ENCODE assay signal across 8 mouse cellular contexts in the genomic region with DNA sequence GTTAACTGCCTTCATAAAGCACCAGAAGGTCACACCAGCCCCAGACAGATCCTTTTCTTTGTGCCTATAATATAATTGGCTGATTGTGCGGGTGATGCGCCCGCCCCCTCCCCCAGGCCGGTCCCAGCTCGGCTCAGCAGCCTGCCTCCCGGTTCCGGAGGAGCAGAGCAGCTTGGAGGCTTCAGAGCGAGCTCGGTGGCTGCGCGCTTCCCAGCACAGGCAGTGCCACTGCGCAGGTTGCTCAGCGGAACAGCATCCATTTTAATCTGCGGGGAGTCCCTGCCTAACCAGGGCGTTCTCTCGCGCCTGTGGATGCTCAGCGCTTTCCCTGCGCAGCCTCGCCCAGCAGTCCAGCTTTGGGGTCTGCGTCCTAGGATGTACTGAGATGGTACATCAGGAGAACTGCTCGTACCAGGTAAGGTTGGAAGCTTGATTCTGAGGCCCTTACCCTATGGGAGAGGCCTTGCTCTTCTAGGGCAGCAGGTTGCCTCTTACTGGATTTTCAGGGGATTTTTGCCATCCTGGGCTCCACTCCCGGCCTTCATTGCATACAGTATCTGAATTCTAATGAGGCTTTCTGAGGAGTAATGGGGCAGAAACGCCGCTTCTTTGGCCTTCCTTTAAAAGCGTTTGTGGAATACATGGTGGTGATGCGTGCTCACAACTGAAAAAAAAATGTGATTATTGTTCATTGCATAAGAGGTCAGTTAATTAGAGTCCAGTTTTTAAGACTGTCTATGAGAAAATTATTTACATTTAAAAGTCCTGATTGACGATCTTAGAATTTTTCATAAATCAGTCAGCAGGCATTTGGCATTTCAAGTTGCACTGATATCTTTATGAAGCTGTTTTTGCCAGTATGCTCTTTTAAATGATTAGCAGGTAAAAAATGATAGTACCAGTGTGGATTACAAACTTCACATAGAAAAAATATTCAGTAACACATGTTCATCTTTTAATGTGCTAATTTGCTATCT.
DNase-seq lines count a peak whose midpoint lies in the region; ATAC-seq and TF ChIP-seq lines count a peak whose summit lies in the region.

No protein-coding gene starts in this region.

- H3K27me3 ChIP-seq in ES-Bruce4 (ENCODE audit: control insufficient read depth, insufficient read depth, low read length, poor library complexity, severe bottlenecking): no peaks in the 10 kb centered on the region
- no peaks in the 10 kb centered on the region for H3K27me3 ChIP-seq in embryonic facial prominence, embryonic 14.5 days (replicated peaks; ENCODE audit: control insufficient read depth, insufficient read depth, low read length)
- no peaks in the 10 kb centered on the region for H3K27me3 ChIP-seq in hindbrain, embryonic 10.5 days (ENCODE audit: insufficient read depth, poor library complexity, severe bottlenecking)
- H3K27me3 ChIP-seq in stomach, embryonic 15.5 days (replicated peaks): no peaks in the 10 kb centered on the region

- H3K4me3 ChIP-seq in ES-Bruce4 (ENCODE audit: low read depth, low read length): peak overlapping the region; percentile 56
- H3K4me3 ChIP-seq in embryonic facial prominence, embryonic 14.5 days (ENCODE audit: low read depth, low read length): peak overlapping the region; percentile 32
- peak overlapping the region; percentile 56 for H3K4me3 ChIP-seq in hindbrain, embryonic 10.5 days
- H3K4me3 ChIP-seq in left cerebral cortex, adult 2 months: peak overlapping the region; percentile 71
- H3K4me3 ChIP-seq in stomach, embryonic 15.5 days (replicated peaks): peak overlapping the region; percentile 29

- peaks cover 8% of the 10 kb centered on the region for H3K4me1 ChIP-seq in ES-Bruce4 (ENCODE audit: control insufficient read depth, insufficient read depth, low read length)
- peaks cover 15% of the 10 kb centered on the region for H3K4me1 ChIP-seq in embryonic facial prominence, embryonic 14.5 days (ENCODE audit: control insufficient read depth, insufficient read depth, low read length)
- peaks cover 65% of the 10 kb centered on the region for H3K4me1 ChIP-seq in hindbrain, embryonic 10.5 days (replicated peaks)
- peaks cover 20% of the 10 kb centered on the region for H3K4me1 ChIP-seq in stomach, embryonic 15.5 days

- TF ChIP-seq EP300 in ES-Bruce4 (IDR thresholded peaks at IDR 0.05; ENCODE audit: insufficient read depth, low read depth, low read length): no peak

- H3K27ac ChIP-seq in ES-Bruce4 (ENCODE audit: insufficient read depth, low read length): peak overlapping the region; percentile 54
- H3K27ac ChIP-seq in embryonic facial prominence, embryonic 14.5 days (replicated peaks; ENCODE audit: low read depth, low read length): no peak overlapping the region; the same call in 1 of the 2 replicates
- H3K27ac ChIP-seq in hindbrain, embryonic 10.5 days: peak overlapping the region; percentile 91
- H3K27ac ChIP-seq in left cerebral cortex, adult 2 months: peak overlapping the region; percentile 98
- peak overlapping the region; percentile 27; the same call in 1 of the 2 replicates for H3K27ac ChIP-seq in stomach, embryonic 15.5 days

- intact Hi-C loops in left cerebral cortex, adult 2 months (cut with DNase I): loop anchor here (2.0 kb wide), 1 partner anchor 78 kb away; no protein-coding TSS in a partner anchor

- ATAC-seq in embryonic facial prominence, embryonic 14.5 days (ENCODE audit: low read depth): peak; percentile 93
- ATAC-seq in stomach, embryonic 15.5 days (ENCODE audit: insufficient read depth, low FRiP score, low read depth): peak; percentile 49; the same call in 1 of the 2 replicates
- no peak for ATAC-seq in megakaryocyte, adult 5-6 weeks (ENCODE audit: poor library complexity, severe bottlenecking)

- TF ChIP-seq CTCF in ES-Bruce4 (IDR thresholded peaks at IDR 0.05; ENCODE audit: low read depth, low read length): no peak
- TF ChIP-seq CTCF in left cerebral cortex, adult 2 months (IDR thresholded peaks at IDR 0.05): no peak

- peak overlapping the region; percentile 4; the same call in 1 of the 2 replicates for H3K9ac ChIP-seq in ES-Bruce4 (ENCODE audit: low read depth, poor library complexity, severe bottlenecking)
- peak overlapping the region; percentile 53 for H3K9ac ChIP-seq in embryonic facial prominence, embryonic 14.5 days (ENCODE audit: low read depth, low read length)
- no peak overlapping the region for H3K9ac ChIP-seq in stomach, embryonic 15.5 days

- no peak for TF ChIP-seq POLR2A in ES-Bruce4 (IDR thresholded peaks at IDR 0.05; ENCODE audit: insufficient read depth, low read length)

- 11% methylated on average over 28 of the region's 28 CpGs for WGBS in embryonic facial prominence, embryonic 14.5 days
- WGBS in hindbrain, embryonic 10.5 days: 8% methylated on average over 28 of the region's 28 CpGs
- 27% methylated on average over 28 of the region's 28 CpGs for WGBS in stomach, embryonic 15.5 days

- H3K36me3 ChIP-seq in ES-Bruce4 (ENCODE audit: control insufficient read depth, insufficient read depth, low read length, poor library complexity, severe bottlenecking): no peaks in the 10 kb centered on the region
- H3K36me3 ChIP-seq in embryonic facial prominence, embryonic 14.5 days (ENCODE audit: control insufficient read depth, insufficient read depth, low read length): no peaks in the 10 kb centered on the region
- H3K36me3 ChIP-seq in hindbrain, embryonic 10.5 days: no peaks in the 10 kb centered on the region
- no peaks in the 10 kb centered on the region for H3K36me3 ChIP-seq in stomach, embryonic 15.5 days

- peak; percentile 18 to 23 for DNase-seq in adrenal gland, postnatal 4 days (ENCODE audit: low spot score in 2 of 2)
- peak; percentile 80 for DNase-seq in embryonic facial prominence, embryonic 14.5 days (ENCODE audit: low spot score)
- DNase-seq in hindbrain, embryonic 10.5 days (ENCODE audit: low spot score): peak; percentile 84
- DNase-seq in left cerebral cortex, adult 2 months (ENCODE audit: extremely low spot score in 1 of 2, low spot score in 2 of 2): peak; percentile 87 to 88
- DNase-seq in mesoderm, embryonic 11.5 days (ENCODE audit: low read depth, low spot score): peak; percentile 85

- H3K4me2 ChIP-seq in embryonic facial prominence, embryonic 14.5 days (ENCODE audit: low read depth, low read length): peak overlapping the region; percentile 59
- H3K4me2 ChIP-seq in stomach, embryonic 15.5 days: peak overlapping the region; percentile 44

- H3K9me3 ChIP-seq in ES-Bruce4 (replicated peaks; ENCODE audit: control insufficient read depth, insufficient read depth, low read length, poor library complexity, severe bottlenecking): no peaks in the 10 kb centered on the region
- H3K9me3 ChIP-seq in embryonic facial prominence, embryonic 14.5 days (ENCODE audit: control insufficient read depth, low read length): no peaks in the 10 kb centered on the region
- H3K9me3 ChIP-seq in hindbrain, embryonic 10.5 days: no peaks in the 10 kb centered on the region
- no peaks in the 10 kb centered on the region for H3K9me3 ChIP-seq in stomach, embryonic 15.5 days

Comparison
In these comparisons a context has a peak if more than half of its experiments do, and no peak if none do; other contexts are left out.
1. DNase-seq: peak in every context shown above with its lines; median percentile 88 in left cerebral cortex, adult 2 months; 85 in mesoderm, embryonic 11.5 days; 84 in hindbrain, embryonic 10.5 days; 80 in embryonic facial prominence, embryonic 14.5 days; 20 in adrenal gland, postnatal 4 days.